Mouse (Mus musculus) c-Kit-positive CD71-positive TER-119-positive erythroid progenitor cells, embryonic 14.5 days (primary cell): ENCODE measurements around the gene AV320801.
"Not testable (repeated sequence)": the region's sequence is repeated elsewhere in the genome, so short reads cannot be mapped to it uniquely, and the experiment has no call there.

Experiments
- DNase-seq: peaks from one replicate; pipeline ENCODE4 v3.0.0-alpha.2; 2013; ENCODE audit warnings: low spot score

The AV320801 gene

GRCm38 (mm10) chrX:135494288-135494687 lies at the start of gene AV320801:
TSS of gene AV320801 (plus strand) at chrX:135494588.
- not testable (repeated sequence) for DNase-seq

DNA sequence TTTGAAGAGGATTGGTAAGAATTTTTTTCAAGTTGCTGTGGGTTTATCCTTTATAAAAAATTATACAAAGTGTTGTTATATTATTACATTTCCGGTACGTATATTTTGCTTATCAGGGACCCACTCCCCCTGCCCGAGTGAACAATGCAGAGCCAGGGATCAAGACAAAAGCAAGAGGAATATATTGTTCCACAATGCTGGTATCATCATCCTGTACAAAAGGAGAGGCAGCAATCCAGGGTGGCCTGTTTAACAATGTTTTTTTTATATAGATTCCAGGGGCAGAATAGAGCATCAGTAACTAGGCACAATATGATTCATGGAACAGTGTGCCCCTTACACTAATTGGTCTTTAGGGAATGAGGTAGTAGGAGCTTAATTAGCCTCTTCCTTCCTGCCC lies 30.2 kb upstream of the AV320801 start:
- DNase-seq = not testable (repeated sequence)

DNA sequence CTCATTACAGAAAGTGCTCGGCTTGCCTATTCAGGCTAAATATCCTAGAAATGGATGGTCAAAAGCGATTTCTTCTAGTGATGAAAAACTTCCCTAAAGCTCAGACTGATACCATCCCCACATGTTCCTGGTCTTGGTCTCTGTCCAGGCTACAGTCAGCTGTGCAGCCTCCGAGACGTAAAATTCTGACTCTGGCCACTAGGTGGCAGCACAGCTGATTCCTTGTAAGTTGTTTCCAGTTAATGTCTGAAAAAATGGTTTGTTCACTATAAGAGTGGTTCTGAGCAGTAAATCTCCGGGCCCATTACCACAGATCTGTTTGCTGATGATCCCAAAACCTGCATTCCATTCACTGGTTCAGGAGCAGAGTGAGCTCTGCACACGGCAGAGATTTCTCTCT lies 12.5 kb upstream of the AV320801 start:
- DNase-seq = not testable (repeated sequence)

DNA sequence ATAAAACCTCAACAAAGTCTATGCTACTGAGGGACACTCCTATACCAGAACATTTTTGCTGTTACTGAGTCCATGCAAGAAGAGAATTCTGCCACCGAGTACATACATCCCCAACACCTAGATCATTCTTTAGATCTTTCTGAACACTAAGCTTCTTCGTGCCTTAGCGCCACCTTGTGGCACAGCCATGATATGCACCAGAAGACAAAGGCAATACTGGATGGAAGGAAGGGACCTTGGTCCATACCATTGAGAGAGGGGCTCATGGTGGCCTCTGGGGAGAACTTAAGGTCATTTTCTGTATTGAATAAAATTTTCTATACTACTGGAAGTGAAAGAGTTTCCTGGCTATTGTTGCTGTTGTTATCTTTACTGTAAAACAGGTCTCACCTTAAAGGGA lies 11.2 kb upstream of the AV320801 start:
- DNase-seq = not testable (repeated sequence)
